Mouse (Mus musculus) heart, embryonic 14.5 days (tissue): ENCODE measurements around the gene Stxbp2. TPM values are rescaled to one million over a fixed set of nuclear protein-coding genes. Genes with fewer than 3 reads are reported as not detected.
A peak's percentile ranks its signal among the peaks of the same experiment; 100 is the strongest.

Source experiments
- ATAC-seq: fragments of 200-750 bp; cut with Nextera tagmentation; 2 replicates; pipeline ENCODE4 v1.8.0; 2017; ENCODE audit warnings: low read depth, moderate TSS enrichment; ENCODE audit not compliant: insufficient number of reproducible peaks, insufficient read depth, low FRiP score
- H3K27ac ChIP-seq, 2 experiments: fragments of 200-500 bp in 1 of 2; fragments of 300-500 bp in 1 of 2; sonication (generic) in 1 of 2; replicated peaks in 1 of 2; 2 replicates each; pipeline ENCODE4 v1.5.1; 2012 to 2014; ENCODE audit warnings: low read depth in 2 of 2, low read length in 2 of 2, control low read depth in 1 of 2, mild to moderate bottlenecking in 1 of 2, mixed read lengths in 1 of 2; ENCODE audit not compliant: control insufficient read depth in 1 of 2, insufficient read depth in 1 of 2
- H3K27me3 ChIP-seq: fragments of 300-500 bp; sonication (generic); 2 replicates; pipeline ENCODE4 v1.6.1; 2014; ENCODE audit warnings: mild to moderate bottlenecking, low read length, control low read depth; ENCODE audit not compliant: control insufficient read depth, insufficient read depth
- H3K36me3 ChIP-seq: fragments of 300-500 bp; sonication (generic); 2 replicates; pipeline ENCODE4 v1.6.1; 2014; ENCODE audit warnings: mild to moderate bottlenecking, control low read depth, low read length, mixed read lengths; ENCODE audit not compliant: control insufficient read depth, insufficient read depth
- H3K4me1 ChIP-seq, 2 experiments: fragments of 200-500 bp in 1 of 2; fragments of 300-500 bp in 1 of 2; sonication (generic) in 1 of 2; 2 replicates each; pipeline ENCODE4 v1.6.1; 2012 to 2014; ENCODE audit warnings: low read length in 2 of 2, control low read depth in 1 of 2, mixed read lengths in 1 of 2; ENCODE audit not compliant: control insufficient read depth in 2 of 2, insufficient read depth in 2 of 2
- H3K4me2 ChIP-seq: fragments of 300-500 bp; sonication (generic); 2 replicates; pipeline ENCODE4 v1.6.1; 2014; ENCODE audit warnings: mild to moderate bottlenecking, low read length
- H3K4me3 ChIP-seq, 2 experiments: fragments of 200-500 bp in 1 of 2; fragments of 300-500 bp in 1 of 2; sonication (generic) in 1 of 2; 2 replicates each; pipeline ENCODE4 v1.5.1; 2012 to 2014; ENCODE audit warnings: low read length in 2 of 2, mild to moderate bottlenecking in 2 of 2, control low read depth in 1 of 2, low read depth in 1 of 2, moderate library complexity in 1 of 2; ENCODE audit not compliant: control insufficient read depth in 1 of 2, insufficient read depth in 1 of 2
- H3K9ac ChIP-seq: fragments of 300-500 bp; sonication (generic); 2 replicates; pipeline ENCODE4 v1.6.1; 2014; ENCODE audit warnings: mild to moderate bottlenecking, low read length
- H3K9me3 ChIP-seq: fragments of 300-500 bp; sonication (generic); 2 replicates; pipeline ENCODE4 v1.6.1; 2016; ENCODE audit warnings: low read length, control low read depth; ENCODE audit not compliant: control insufficient read depth
- WGBS: fragments of 180-500 bp; shearing (Covaris S2); extraction: QIAGEN DNeasy Blood & Tissue Kit; methylation state at CpG from one replicate; pipeline ENCODE4 v1.1.7; 2014; 5-methylcytosine and 5-hydroxymethylcytosine counted together
- polyA plus RNA-seq: library from polyadenylated mRNA; unstranded; fragments of >200 nt; fragmentation: Nextera tagmentation; extraction: Ambion mirVana; gene quantifications from 2 replicates; pipeline ENCODE4 v1.2.1, GENCODE M21; 2014

Stxbp2 gene
- polyA plus RNA-seq, 1 experiment from 2014 or later = 39.0 TPM

DNA sequence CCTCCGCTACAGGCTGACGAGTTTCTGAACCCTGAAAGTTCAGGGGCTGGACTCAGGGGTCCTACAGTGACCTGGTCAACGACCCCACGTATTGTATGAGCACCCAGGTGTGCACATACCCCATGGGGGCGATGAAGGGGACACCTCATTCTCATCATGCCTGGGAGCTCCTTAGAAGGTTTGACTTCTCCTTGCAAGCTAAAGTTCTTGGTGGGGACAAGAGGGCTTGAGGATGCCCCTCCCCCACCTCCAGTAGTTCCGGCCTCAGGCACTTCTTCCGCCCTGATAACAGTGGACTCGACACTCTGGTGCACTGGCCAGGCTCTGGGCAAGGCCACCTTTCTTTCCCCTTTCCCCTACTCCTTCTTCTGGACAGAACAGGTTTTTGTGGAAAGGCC lies 722 bp downstream of the Stxbp2 start:
- WGBS = 10% methylated on average over 8 of the region's 8 CpGs
- Histone ChIP-seq H3K4me3 (peak overlapping the region; percentile 54 to 68), H3K4me2 (peak overlapping the region; percentile 87), H3K27me3 (peaks cover 10% of the 10 kb centered on the region; the same call in 1 of the 2 replicates), H3K9me3 (no peaks in the 10 kb centered on the region), H3K9ac (peak overlapping the region; percentile 73), H3K4me1 (peaks cover 5% of the 10 kb centered on the region in 2 experiments; a peak in 2 of 4 replicates), H3K27ac (no peak overlapping the region), H3K36me3 (peaks cover 22% of the 10 kb centered on the region)
- ATAC-seq = 0 out of 2 replicates have a peak, but pooled peaks have one; percentile 6

- Histone ChIP-seq H3K36me3 (peaks cover 8% of the 10 kb centered on the region; the same call in 1 of the 2 replicates), H3K9me3 (no peaks in the 10 kb centered on the region), H3K27ac (no peak overlapping the region), H3K4me2 (no peak overlapping the region), H3K9ac (no peak overlapping the region), H3K4me1 (no peaks in the 10 kb centered on the region), H3K27me3 (no peaks in the 10 kb centered on the region), H3K4me3 (no peak overlapping the region)
- no peak for ATAC-seq
- WGBS = 23% methylated on average over 5 of the region's 5 CpGs
Observed at GRCm38 (mm10) chr8:3645804-3646203, 15.0 kb downstream of the Stxbp2 start.

DNA sequence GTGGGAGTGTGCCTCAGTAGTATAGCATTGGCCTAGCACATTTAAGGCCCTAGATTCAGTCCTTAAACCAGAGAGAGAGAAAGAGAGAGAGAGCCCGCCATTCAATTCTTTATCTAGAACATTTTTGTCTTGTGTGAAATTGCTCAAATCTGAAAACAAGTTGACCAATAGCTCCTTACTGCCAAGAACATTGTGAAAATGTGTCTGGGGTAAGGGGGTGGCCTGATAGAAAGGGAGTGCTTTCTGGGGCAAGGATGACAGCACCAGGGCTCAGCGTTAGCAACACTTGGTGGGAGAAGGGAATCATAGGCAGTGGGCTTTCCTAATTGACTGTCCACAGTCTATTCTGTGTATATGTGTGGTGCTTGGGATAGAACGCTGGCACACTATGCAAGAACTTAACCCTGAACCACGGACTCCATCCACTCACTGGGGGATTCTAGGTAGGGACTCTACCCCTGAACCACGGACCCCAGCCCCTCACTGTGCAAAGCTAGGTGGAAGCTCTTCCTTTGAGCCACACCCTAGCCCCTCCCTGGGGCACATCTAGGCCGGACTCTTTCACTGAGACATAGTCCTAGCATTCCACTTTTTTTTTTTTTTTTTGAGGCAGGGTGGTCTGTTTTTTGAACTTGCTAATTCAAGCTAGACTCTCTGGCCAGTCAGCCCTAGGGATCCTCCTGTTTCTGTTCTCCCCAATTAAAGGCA lies 16.2 kb downstream of the Stxbp2 start:
- ATAC-seq = no peak
- H3K4me1 ChIP-seq = no peaks in the 10 kb centered on the region
- H3K4me2 ChIP-seq = no peak overlapping the region
- WGBS = 73% methylated on average over 6 of the region's 6 CpGs
- no peak overlapping the region for H3K9ac ChIP-seq
- H3K9me3 ChIP-seq = no peaks in the 10 kb centered on the region
- H3K27me3 ChIP-seq = no peaks in the 10 kb centered on the region
- no peak overlapping the region for H3K27ac ChIP-seq
- H3K4me3 ChIP-seq = no peak overlapping the region
- H3K36me3 ChIP-seq = no peaks in the 10 kb centered on the region

DNA sequence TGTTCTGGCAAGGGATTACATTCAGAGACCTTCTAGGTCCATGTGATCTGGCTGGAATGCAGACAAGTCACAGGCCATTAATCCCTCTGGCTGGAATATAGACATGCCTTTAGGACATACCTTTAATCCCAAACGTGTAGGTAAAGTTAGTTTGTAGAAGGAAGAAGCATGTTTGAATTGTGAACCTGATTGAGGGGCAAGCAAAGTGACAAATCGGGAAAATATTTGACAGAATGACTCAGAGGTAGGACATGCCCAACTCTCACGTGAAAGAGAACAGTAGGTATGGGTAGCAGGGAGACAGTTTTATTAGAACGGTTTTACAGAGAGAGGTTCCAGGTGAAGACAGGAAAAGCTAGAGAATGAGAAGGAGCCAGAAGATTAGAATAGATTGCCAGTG lies 16.8 kb downstream of the Stxbp2 start:
- no peaks in the 10 kb centered on the region for H3K4me1 ChIP-seq
- no peaks in the 10 kb centered on the region for H3K9me3 ChIP-seq
- no peak overlapping the region for H3K27ac ChIP-seq
- no peak overlapping the region for H3K4me2 ChIP-seq
- no peaks in the 10 kb centered on the region for H3K36me3 ChIP-seq
- no peak overlapping the region for H3K9ac ChIP-seq
- ATAC-seq = no peak
- no peak overlapping the region for H3K4me3 ChIP-seq
- no peaks in the 10 kb centered on the region for H3K27me3 ChIP-seq
- WGBS = 66% methylated on average over 4 of the region's 4 CpGs

GRCm38 (mm10) chr8:3648268-3648667 lies 17.5 kb downstream of the Stxbp2 start:
- Histone ChIP-seq H3K27me3 (no peaks in the 10 kb centered on the region), H3K27ac (no peak overlapping the region), H3K36me3 (no peaks in the 10 kb centered on the region), H3K4me2 (no peak overlapping the region), H3K9me3 (no peaks in the 10 kb centered on the region), H3K4me1 (no peaks in the 10 kb centered on the region), H3K9ac (no peak overlapping the region), H3K4me3 (no peak overlapping the region)
- WGBS = 56% methylated on average over 2 of the region's 2 CpGs
- no peak for ATAC-seq

GRCm38 (mm10) chr8:3648990-3649389 lies 18.2 kb downstream of the Stxbp2 start:
- Histone ChIP-seq H3K4me1 (no peaks in the 10 kb centered on the region), H3K4me2 (0 out of 2 replicates have a peak overlapping the region, but pooled peaks have one; percentile 13), H3K36me3 (no peaks in the 10 kb centered on the region), H3K9ac (no peak overlapping the region), H3K27ac (no peak overlapping the region), H3K9me3 (no peaks in the 10 kb centered on the region), H3K4me3 (no peak overlapping the region), H3K27me3 (no peaks in the 10 kb centered on the region)
- no peak for ATAC-seq
- WGBS = 41% methylated on average over 1 of the region's 1 CpGs

DNA sequence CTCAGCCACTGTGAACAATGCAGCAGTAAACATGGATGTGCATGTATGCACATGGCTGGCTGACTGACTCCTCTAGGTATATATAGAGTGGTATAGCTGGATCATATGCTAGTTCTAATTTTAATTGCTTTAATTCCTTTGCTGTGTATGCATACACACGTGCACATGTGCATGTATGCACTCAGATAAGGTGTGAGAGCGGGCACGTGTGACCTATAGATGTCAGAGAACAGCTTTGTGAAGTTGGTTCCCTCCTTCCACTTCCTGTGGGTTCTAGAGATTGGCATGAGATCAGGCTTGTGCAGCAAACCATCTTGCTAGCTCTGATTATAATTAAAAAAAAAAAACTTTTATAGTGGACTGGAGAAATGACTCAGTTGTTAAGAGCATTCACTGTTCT lies 22.1 kb downstream of the Stxbp2 start:
- Histone ChIP-seq H3K9ac (no peak overlapping the region), H3K36me3 (no peaks in the 10 kb centered on the region), H3K4me1 (no peaks in the 10 kb centered on the region), H3K27me3 (no peaks in the 10 kb centered on the region), H3K4me2 (no peak overlapping the region), H3K9me3 (no peaks in the 10 kb centered on the region), H3K4me3 (no peak overlapping the region), H3K27ac (no peak overlapping the region)
- WGBS = 61% methylated on average over 3 of the region's 3 CpGs
- ATAC-seq = no peak
